31 mouse cellular contexts compared by ENCODE assay signal in genomic region chr3:121617351-121617750, GRCm38 (mm10). TPM values are rescaled to one million over a fixed set of nuclear protein-coding genes. Genes with fewer than 3 reads are reported as not detected.
A peak's percentile ranks its signal among the peaks of the same experiment; 100 is the strongest.
DNase-seq lines count a peak whose midpoint lies in the region; ATAC-seq lines count a peak whose summit lies in the region.
"Had no signal": no experiment of that assay in that cellular context is flagged by ENCODE, and none has a peak within 500 bp of the region (broad histone marks: within the 10 kb centered on the region; RNA-seq: fewer than 3 reads in every experiment).

No protein-coding gene starts in this region.

- WGBS in embryonic facial prominence, embryonic 14.5 days, result 49% methylated on average over 7 of the region's 7 CpGs
- 69% methylated on average over 7 of the region's 7 CpGs for WGBS in embryonic facial prominence, embryonic 10.5 days
- WGBS in midbrain, embryonic 10.5 days, result 64% methylated on average over 7 of the region's 7 CpGs

- no peak overlapping the region for H3K9ac ChIP-seq in embryonic facial prominence, embryonic 14.5 days (ENCODE audit: low read depth, low read length)
- H3K9ac ChIP-seq: forebrain, embryonic 12.5 days; limb, embryonic 15.5 days; liver, embryonic 14.5 days; neural tube, embryonic 15.5 days had no signal

- no peaks in the 10 kb centered on the region for H3K36me3 ChIP-seq in embryonic facial prominence, embryonic 14.5 days (ENCODE audit: control insufficient read depth, insufficient read depth, low read length)
- H3K36me3 ChIP-seq in embryonic facial prominence, embryonic 10.5 days (replicated peaks), result no peaks in the 10 kb centered on the region
- H3K36me3 ChIP-seq in midbrain, embryonic 10.5 days, result no peaks in the 10 kb centered on the region
- H3K36me3 ChIP-seq: forebrain, embryonic 12.5 days; G1E; hindbrain, embryonic 10.5 days; limb, embryonic 15.5 days; neural tube, embryonic 15.5 days had no signal

- no peak overlapping the region for H3K4me2 ChIP-seq in embryonic facial prominence, embryonic 14.5 days (ENCODE audit: low read depth, low read length)
- H3K4me2 ChIP-seq: forebrain, embryonic 12.5 days; limb, embryonic 15.5 days; neural tube, embryonic 15.5 days had no signal

- peak; percentile 68 for DNase-seq in embryonic facial prominence, embryonic 14.5 days (ENCODE audit: low spot score)
- DNase-seq in embryonic facial prominence, embryonic 10.5 days (ENCODE audit: low spot score), result no peak
- peak; percentile 59 for DNase-seq in 3134 (ENCODE audit: extremely low read depth, insufficient read length, low spot score)
- DNase-seq in ZHBTc4 (ENCODE audit: low read depth, low spot score), result peak; percentile 32
- DNase-seq in lung, postnatal 10 days, result peak; percentile 24
- DNase-seq in midbrain, embryonic 10.5 days (ENCODE audit: low spot score), result no peak
- no peak for DNase-seq in left cerebral cortex, adult 18-20 months (ENCODE audit: low spot score in 2 of 2)
- DNase-seq in kidney, adult 18-20 months, result no peak
- DNase-seq: adrenal gland, postnatal 36 days; cerebellum, adult 9-10 months; kidney, postnatal 25 days; left cerebral cortex, postnatal 4 days; thymus, adult 18-20 months; thymus, postnatal 4 days had no signal

- H3K4me3 ChIP-seq in embryonic facial prominence, embryonic 14.5 days (ENCODE audit: low read depth, low read length), result no peak overlapping the region
- no peak overlapping the region for H3K4me3 ChIP-seq in embryonic facial prominence, embryonic 10.5 days
- no peak overlapping the region for H3K4me3 ChIP-seq in midbrain, embryonic 10.5 days
- H3K4me3 ChIP-seq: forebrain, embryonic 12.5 days; hindbrain, embryonic 10.5 days; left cerebral cortex, adult 2 months; limb, embryonic 15.5 days; neural tube, embryonic 15.5 days had no signal

- no peaks in the 10 kb centered on the region for H3K9me3 ChIP-seq in embryonic facial prominence, embryonic 14.5 days (ENCODE audit: control insufficient read depth, low read length)
- H3K9me3 ChIP-seq in embryonic facial prominence, embryonic 10.5 days, result no peaks in the 10 kb centered on the region
- no peaks in the 10 kb centered on the region for H3K9me3 ChIP-seq in midbrain, embryonic 10.5 days (replicated peaks)
- H3K9me3 ChIP-seq: forebrain, embryonic 12.5 days; G1E; hindbrain, embryonic 10.5 days; limb, embryonic 15.5 days; neural tube, embryonic 15.5 days had no signal

- no peaks in the 10 kb centered on the region for H3K4me1 ChIP-seq in embryonic facial prominence, embryonic 14.5 days (ENCODE audit: control insufficient read depth, insufficient read depth, low read length)
- H3K4me1 ChIP-seq in embryonic facial prominence, embryonic 10.5 days, result peaks cover 8% of the 10 kb centered on the region
- H3K4me1 ChIP-seq in midbrain, embryonic 10.5 days, result peaks cover 15% of the 10 kb centered on the region
- H3K4me1 ChIP-seq: forebrain, embryonic 12.5 days; limb, embryonic 15.5 days; neural tube, embryonic 15.5 days had no signal

- no peaks in the 10 kb centered on the region for H3K27me3 ChIP-seq in embryonic facial prominence, embryonic 14.5 days (replicated peaks; ENCODE audit: control insufficient read depth, insufficient read depth, low read length)
- no peaks in the 10 kb centered on the region for H3K27me3 ChIP-seq in embryonic facial prominence, embryonic 10.5 days (replicated peaks; ENCODE audit: low read depth, poor library complexity, severe bottlenecking)
- no peaks in the 10 kb centered on the region for H3K27me3 ChIP-seq in midbrain, embryonic 10.5 days (ENCODE audit: low read depth, poor library complexity, severe bottlenecking)
- H3K27me3 ChIP-seq: CH12.LX; forebrain, embryonic 12.5 days; limb, embryonic 15.5 days; neural tube, embryonic 15.5 days had no signal

- H3K27ac ChIP-seq in embryonic facial prominence, embryonic 14.5 days (replicated peaks; ENCODE audit: low read depth, low read length), result no peak overlapping the region
- no peak overlapping the region for H3K27ac ChIP-seq in embryonic facial prominence, embryonic 10.5 days (replicated peaks)
- H3K27ac ChIP-seq in midbrain, embryonic 10.5 days (replicated peaks), result no peak overlapping the region
- H3K27ac ChIP-seq: forebrain, embryonic 12.5 days; left cerebral cortex, adult 2 months; limb, embryonic 15.5 days; liver, embryonic 14.5 days; macrophage; neural tube, embryonic 15.5 days had no signal

- peak; percentile 75 for ATAC-seq in embryonic facial prominence, embryonic 14.5 days (ENCODE audit: low read depth)
- ATAC-seq: hindbrain, embryonic 16.5 days; intestine, embryonic 16.5 days had no signal

RNA-seq across cellular contexts. Expression of gene 4930432M17Rik, which starts 53.2 kb away (rescaled TPM):
- polyA plus RNA-seq in embryonic facial prominence, embryonic 14.5 days (2014; fragmentation: Nextera tagmentation; extraction: Ambion mirVana), result not detected in 2 replicates
- not detected in 2 replicates for polyA plus RNA-seq in embryonic facial prominence, embryonic 10.5 days (2016; fragmentation: Nextera tagmentation; extraction: Ambion mirVana)
- not detected in 2 replicates for polyA plus RNA-seq in midbrain, embryonic 10.5 days (2016; fragmentation: Nextera tagmentation; extraction: Ambion mirVana)
- total RNA-seq in left cerebral cortex, adult 18-20 months (2021), result not detected
- total RNA-seq: adrenal gland, postnatal 36 days; CH12.LX; gastrocnemius, adult 18-20 months; gastrocnemius, postnatal 4 days; left cerebral cortex, adult 2 months; left cerebral cortex, postnatal 4 days; midbrain, postnatal 0 days had no signal
- polyA plus RNA-seq: forebrain, embryonic 12.5 days; G1E; heart, postnatal 0 days; hindbrain, embryonic 10.5 days; hindbrain, embryonic 16.5 days; intestine, embryonic 16.5 days; kidney, embryonic 14.5 days; limb, embryonic 15.5 days; liver, embryonic 14.5 days; macrophage; midbrain, postnatal 0 days; neural tube, embryonic 15.5 days; stomach, embryonic 16.5 days had no signal

Comparison
In these comparisons a context has a peak if more than half of its experiments do, and no peak if none do; other contexts are left out.
1. DNase-seq: peak in embryonic facial prominence, embryonic 14.5 days (single experiment), 3134 (single experiment), ZHBTc4 (single experiment) and lung, postnatal 10 days (single experiment); none in embryonic facial prominence, embryonic 10.5 days (single experiment), midbrain, embryonic 10.5 days (single experiment), left cerebral cortex, adult 18-20 months (0 of 2) and kidney, adult 18-20 months (single experiment).